Mouse (Mus musculus) CH12.LX (cell line): Measurements from ENCODE around the gene Plvap.

ENCODE experiments used
- ELF1 ChIP-seq: IDR thresholded peaks from 2 replicates; pipeline ENCODE4 v1.6.1; 2014; ENCODE audit warnings: low read depth, mild to moderate bottlenecking, inconsistent platforms, low read length, improper control_type of control experiment
- EP300 ChIP-seq: IDR thresholded peaks from 2 replicates; pipeline ENCODE4 v1.6.1; 2011; ENCODE audit warnings: low read length, improper control_type of control experiment
- ETS1 ChIP-seq: conservative IDR thresholded peaks from 2 replicates; pipeline ENCODE4 v1.6.1; 2012; ENCODE audit warnings: low read depth, mild to moderate bottlenecking, inconsistent platforms, low read length, improper control_type of control experiment, moderate library complexity
- POLR2A ChIP-seq: IDR thresholded peaks from 2 replicates; pipeline ENCODE4 v1.6.1; 2011; ENCODE audit warnings: low read depth, mild to moderate bottlenecking, improper control_type of control experiment, low read length

DNA sequence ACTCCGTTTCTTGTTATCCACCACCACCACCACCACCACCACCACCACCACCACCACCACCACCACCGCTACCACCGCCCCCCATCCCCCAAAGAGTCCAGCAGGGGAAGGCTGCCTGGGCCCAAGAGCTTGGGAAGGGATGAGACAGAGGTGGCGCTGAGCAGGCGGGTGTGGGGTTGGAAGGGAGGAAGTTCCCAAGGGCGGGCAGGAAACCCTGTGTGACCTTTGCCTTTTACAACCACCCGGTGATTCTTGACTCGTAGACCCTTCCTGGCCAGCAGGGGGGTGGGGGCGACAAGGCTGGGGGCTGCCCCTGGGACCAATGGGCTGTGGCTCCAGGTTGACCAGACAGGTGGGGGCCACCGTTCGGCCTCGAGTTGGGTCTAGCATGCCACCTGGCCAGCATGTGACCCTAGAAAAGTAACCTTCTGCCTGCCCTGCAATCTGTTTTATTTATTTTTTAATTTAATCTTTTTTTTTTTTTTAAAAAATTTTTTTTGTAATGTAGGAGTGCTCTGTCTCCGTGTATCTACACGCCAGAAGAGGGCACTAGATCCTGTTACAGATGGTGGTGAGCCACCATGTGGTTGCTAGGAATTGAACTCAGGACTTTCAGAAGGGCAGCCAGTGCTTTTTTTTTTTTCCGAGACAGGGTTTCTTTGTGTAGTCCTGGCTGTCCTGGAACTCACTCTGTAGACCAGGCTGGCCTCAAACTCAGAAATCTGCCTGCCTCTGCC, 1.6 kb upstream of the Plvap start:
- TF ChIP-seq EP300 (no peak), POLR2A (no peak), ELF1 (no peak), ETS1 (no peak)
